Mouse (Mus musculus): Measurements from ENCODE around the gene Fbxo39.
"Not testable (repeated sequence)": the region's sequence is repeated elsewhere in the genome, so short reads cannot be mapped to it uniquely, and the experiment has no call there.

Fbxo39 gene

DNA sequence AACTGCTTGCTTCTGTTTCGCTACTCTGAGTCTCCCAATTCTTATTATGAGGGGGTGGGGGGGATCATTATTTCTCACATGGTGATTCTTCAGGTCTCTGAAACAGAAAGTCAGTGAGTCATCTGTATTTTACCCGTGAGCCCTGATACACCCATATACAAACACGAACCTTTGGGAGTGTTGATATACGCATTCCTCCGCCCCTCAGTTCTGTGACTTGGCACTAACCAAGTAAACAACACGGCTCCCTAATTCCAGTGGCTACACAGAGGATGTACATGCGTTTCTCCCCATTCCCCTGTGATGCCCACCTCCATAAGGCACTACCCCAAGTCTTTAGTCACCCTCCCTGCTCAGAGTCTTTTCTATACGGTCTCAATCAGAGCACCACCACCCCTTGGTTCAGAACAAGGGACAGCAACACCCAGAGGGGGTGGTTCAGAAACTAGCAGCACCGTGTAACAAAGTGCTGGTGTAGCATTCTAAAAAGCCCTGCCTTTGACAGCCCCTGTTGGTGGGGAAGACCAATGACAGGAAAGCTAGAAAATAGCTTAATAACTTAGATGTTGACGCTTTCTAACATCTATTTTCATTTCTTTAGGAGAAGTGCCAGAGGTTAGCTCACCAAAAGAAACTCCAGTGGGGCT lies 2.8 kb upstream of the Fbxo39 start:
- DNase-seq (ENCODE audit: low read depth in 1 of 2, low spot score in 2 of 2) = no peak

DNA sequence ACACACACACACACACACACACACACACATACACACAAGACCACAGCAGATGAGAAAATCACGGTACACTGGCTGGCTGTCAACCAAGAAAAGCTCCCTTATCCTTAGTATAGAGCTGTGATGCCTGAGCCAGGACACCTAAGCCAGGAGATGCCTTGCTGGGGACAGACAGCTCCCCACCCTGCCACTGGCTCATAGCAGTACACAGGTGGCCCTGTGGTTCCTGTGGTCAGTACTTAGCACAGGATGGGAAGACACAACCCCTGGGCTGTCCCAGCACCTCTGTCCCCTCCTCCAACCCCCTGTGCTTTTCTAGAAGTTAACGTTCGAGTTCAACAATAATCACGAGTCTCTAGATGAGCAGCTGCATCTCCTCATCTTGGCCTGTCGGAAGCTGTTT lies 3.8 kb downstream of the Fbxo39 start:
- no peak for DNase-seq (ENCODE audit: low read depth in 1 of 2, low spot score in 2 of 2)

DNA sequence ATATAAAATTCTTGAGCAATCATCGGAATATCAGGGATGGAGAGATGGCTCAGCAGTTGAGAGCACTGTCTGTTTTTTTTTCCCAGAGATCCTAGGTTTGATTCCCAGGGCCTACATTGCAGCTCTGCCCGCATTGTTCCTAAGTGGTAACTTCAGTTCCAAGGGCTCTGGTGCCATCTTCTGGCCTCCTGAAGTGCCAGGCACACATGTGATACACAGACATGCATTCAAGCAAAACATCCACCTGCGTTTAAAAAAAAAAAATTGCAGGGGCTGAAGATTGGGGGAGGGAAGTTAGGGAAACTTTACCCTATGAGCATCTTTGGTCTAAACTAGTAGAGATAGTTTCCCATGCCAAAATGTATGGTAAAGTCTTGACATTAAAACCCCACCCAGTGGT lies 10.2 kb downstream of the Fbxo39 start:
- DNase-seq (ENCODE audit: low read depth in 1 of 2, low spot score in 2 of 2) = no peak

DNA sequence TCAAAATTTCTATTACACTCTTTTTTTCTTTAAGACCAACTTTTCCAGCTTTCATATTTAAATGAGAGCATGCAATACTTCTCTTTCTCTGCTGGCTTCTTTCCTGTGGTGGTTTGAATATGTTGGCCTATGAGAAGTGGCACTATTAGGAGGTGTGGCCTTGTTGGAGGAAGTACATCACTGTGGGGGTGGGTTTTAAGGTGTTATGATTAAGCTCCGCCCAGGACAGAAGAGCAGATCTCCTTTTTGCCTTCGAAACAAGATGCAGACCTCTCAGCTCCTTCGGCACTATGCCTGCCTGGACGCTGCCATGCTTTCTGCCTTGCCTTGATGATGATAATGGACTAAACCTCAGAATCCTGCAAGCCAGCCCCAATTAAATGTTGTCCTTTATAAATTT lies 11.5 kb downstream of the Fbxo39 start:
- DNase-seq (ENCODE audit: low read depth in 1 of 2, low spot score in 2 of 2) = no peak

DNA sequence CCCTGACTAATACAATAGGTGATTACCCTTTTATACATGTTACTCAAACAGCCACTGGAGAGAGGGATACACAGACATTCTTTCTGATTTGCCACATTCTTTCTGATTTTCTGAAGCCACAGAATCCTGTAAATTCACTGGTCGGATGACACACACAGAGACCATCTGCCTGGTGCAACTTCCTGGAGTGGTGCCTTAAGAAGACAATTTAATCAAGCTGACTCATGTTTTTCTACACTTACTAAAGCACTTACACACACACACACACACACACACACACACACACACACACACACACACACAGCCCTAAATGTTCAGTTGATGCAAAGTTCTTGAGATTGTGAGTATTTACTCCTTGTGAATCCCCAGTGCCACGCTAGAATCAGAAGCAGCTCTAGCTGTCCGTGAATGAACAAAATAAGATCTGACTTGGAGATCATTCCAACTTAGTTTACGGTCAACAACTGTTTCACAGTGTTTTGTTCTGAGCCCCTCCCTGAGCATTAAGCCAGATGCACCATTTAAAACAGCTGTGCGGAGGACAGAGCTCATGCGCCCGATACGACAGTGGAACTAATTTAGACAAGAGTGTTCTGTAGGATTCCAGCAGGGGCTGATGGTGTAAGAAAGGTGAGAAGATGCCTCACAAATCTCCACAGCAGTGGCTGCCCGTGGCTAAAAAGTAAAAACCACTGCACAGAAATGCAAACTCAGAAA lies 18.9 kb downstream of the Fbxo39 start:
- DNase-seq (ENCODE audit: low read depth in 1 of 2, low spot score in 2 of 2) = no peak

DNA sequence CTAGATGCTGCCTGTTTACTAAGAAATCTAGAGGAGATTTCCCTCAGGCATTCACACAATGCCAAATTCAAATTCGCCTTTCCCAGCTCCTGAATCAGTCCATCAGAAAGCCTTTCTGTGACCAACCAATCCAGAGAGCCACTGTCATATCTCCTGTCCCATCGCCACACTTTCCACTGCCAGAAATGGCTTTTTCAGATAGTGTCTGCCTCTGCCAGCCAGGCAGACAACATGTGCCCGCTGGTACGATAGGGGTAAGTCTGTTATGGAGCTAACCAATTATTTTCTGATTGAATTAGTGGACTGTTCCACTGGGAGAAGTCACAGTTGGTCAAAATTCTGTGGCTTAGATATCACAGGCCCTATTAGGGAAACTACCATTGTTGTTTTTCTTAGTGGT lies 20.4 kb downstream of the Fbxo39 start:
- DNase-seq (ENCODE audit: low read depth in 1 of 2, low spot score in 2 of 2) = no peak

DNA sequence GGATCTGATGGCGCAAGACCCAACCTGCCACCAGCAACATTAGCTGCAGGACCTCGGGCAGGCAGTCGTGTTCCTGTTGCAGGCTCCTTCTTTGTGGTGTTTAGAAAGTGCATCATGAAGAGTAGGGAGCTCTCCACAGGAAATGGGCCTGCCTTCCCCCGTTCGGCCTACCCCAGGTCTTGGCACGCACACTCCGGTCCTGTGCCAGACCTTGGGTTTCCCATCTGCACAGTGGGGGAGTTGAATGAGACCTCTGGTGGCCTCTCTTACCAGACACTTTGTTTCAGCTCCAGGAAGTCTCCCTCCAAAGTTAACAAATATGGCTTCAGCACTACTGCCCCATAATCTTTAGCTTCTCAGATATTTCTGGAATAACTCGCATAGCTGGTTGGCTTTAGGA lies 22.5 kb downstream of the Fbxo39 start:
- DNase-seq (ENCODE audit: low read depth in 1 of 2, low spot score in 2 of 2) = no peak

DNA sequence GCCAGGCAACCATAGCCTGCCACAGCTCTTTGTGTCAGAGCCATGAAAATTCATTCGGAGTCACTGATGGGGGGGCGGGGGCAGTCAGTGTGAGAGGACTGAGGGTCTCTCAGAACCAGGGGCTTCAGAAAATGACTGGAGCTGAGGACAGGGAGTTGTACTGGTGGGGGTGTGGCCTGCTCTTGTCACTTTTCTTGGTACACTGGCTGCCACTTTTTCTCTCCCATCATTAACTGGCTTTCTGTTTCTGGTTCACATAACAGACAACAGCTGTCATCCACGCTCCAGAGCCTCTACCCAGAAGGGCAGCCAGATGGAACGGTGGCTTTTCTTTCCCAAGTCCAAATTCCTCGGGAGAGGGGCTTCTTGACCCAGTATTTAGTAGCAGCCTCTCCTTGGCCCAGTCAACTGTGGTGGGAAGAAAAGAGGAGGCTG lies 24.2 kb downstream of the Fbxo39 start:
- DNase-seq (ENCODE audit: low read depth in 1 of 2, low spot score in 2 of 2) = no peak

DNA sequence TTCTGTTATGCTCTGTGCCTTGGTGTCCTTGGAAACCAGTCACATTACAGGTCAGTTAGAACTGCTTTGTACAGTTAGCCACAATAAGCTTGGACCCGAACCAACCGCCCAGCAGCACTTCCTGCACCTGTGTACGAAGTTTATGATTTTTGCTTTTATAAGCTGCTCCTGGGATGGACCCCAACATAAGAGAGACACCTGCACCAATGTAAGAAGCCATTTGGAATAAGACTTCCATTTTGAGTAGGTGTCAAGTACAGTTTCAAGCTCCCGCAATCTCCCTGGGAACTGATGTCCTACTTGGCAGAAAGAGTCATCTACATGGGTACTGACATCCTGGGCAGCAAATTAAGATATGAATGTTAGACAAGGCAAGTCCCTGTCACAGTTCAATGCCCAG lies 25.5 kb downstream of the Fbxo39 start:
- no peak for DNase-seq (ENCODE audit: low read depth in 1 of 2, low spot score in 2 of 2)

DNA sequence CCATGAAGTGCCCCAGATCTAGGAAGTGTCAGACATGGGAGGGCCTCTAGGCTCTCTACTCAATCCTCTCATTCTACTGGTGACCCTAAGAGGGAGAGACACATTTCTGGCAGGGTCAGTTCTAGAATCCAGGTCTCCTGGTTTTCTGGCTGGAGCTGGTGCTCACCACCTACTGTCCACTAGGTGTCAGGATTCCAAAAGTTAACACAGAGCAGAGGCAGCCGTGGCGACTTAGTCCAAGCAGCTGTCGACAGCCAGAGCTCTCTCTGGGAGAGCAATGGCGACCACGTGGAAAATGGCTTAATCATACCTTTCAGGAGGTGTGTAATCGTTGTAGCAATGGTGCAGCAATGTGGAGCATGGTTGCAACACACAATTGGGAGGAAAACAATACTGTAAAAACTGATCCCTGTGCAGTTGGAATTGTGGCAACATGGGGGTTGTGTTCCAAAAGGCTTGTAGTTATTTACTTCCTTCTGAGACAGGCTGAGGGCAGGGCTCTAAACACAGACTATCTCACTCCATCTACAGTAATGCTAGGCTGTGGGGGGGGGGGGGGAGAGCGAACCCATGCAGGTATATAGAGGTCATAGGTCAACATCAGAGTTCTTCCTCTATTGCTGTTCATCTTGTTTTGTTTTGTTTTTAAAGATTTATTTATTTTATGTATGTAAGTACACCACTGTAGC lies 28.4 kb downstream of the Fbxo39 start:
- peak in 1 of 2 experiments; percentile 8 for DNase-seq (ENCODE audit: low read depth in 1 of 2, low spot score in 2 of 2)

DNA sequence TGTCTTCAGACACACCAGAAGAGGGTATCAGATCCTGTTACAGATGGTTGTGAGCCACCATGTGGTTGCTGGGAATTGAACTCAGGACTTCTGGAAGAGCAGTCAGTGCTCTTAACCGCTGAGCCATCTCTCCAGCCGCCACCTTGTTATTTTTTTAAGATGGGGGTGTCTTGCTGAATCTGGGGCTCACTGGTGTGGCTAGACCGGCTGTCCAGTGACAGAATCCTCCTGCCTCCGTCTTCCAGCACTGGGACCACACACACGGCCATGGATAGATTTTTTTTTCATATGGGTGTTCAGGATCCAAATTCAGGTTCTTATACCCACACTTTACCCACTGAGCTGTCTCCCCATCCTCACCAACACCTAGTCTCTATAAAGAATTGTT lies 29.0 kb downstream of the Fbxo39 start:
- not testable (repeated sequence) for DNase-seq (ENCODE audit: low read depth in 1 of 2, low spot score in 2 of 2)

DNA sequence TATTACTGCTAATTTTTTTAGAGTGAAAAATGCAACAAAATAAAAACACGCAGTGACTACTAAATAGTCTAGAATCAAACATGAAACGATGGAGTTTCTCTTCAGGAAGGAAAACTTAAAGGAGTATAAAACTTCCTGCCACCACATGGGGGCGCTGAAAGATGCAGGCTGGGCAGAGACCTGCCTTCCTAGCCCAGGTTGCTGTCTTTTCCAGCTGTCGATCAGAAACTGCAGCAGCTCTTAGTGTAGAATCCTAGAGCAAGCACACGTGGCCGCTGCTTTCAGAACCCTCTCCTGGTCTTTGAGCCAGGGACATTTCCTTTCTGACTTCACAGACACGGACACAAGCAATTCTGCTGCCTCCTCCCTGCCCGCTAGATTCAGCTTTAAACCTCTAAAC lies 29.7 kb downstream of the Fbxo39 start:
- DNase-seq (ENCODE audit: low read depth in 1 of 2, low spot score in 2 of 2) = no peak

DNA sequence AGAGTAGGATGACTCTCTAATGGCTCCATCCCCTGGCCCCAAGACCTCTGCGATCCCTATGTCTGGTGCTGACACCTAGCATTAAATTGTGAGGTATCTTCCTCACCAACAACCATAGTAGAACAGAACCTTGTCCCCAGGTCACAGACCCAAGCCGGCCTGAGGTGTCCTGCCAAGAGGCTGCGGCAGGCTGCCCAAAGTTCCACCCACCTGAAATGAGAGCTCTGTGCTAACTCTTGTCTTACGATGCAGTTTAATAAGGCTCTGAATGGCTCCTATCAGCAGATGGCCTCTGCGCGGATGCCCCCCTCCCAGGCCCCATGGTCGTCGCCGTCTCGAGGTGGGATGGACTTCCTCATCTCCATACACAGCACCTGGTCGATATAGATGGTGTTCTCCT lies 30.2 kb downstream of the Fbxo39 start:
- no peak for DNase-seq (ENCODE audit: low read depth in 1 of 2, low spot score in 2 of 2)

DNA sequence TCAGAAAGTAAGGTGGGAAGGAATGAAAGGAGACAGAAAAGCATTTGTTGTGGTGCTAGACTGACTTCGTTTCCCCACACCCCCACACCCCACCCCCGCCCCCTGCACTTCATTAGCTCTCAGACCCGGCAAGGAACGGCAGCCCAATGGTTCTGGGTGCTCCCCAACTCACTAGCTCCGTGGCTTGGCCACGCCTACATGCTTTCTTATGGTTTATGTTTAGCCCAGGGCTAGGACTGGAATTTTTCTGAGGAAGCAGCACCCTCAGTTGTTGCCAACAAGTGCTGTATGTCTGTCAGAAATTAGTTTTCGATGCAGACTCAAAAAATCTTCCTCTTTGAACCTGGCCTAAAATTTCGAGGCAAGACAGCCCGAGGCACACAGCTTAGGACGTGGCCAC lies 34.3 kb downstream of the Fbxo39 start:
- no peak for DNase-seq (ENCODE audit: low read depth in 1 of 2, low spot score in 2 of 2)

DNA sequence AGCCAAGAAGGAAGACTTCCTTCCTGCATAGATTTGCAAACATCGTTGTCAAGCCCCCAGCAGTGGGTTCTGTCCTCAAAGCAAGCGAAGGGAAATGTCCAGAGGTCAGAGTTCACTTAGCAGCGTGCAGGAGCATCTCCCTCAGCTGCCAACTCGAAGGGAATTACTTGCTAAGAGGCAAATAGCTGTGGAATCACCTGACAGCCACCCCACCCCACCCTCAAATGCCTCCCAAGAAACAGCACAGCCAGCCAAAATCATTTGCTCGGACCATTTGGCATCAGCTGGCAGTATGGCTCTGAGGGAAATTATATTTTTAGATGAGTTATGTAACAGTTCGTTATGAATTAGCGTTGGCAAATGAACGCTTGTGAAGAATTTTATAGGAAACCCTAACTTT lies 34.8 kb downstream of the Fbxo39 start:
- no peak for DNase-seq (ENCODE audit: low read depth in 1 of 2, low spot score in 2 of 2)

DNA sequence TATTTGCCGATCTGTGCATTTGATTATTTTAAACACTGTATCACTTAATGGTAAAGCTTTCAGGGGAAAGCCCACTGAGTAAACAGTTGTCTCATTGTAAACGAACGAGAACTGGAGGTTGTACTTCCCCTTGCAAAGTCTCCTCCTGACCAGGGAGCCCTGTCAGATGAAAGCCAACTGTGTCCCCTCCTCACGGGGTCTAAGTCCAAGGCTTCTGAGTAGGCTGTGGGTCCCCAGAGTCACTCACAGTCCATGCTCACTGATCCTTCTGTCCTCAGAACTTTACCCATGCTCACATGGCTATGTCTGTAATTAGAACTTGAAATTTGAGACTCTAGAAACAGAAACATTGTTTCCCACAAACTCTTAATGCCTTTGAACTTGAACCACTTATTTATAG lies 35.4 kb downstream of the Fbxo39 start:
- DNase-seq (ENCODE audit: low read depth in 1 of 2, low spot score in 2 of 2) = no peak

DNA sequence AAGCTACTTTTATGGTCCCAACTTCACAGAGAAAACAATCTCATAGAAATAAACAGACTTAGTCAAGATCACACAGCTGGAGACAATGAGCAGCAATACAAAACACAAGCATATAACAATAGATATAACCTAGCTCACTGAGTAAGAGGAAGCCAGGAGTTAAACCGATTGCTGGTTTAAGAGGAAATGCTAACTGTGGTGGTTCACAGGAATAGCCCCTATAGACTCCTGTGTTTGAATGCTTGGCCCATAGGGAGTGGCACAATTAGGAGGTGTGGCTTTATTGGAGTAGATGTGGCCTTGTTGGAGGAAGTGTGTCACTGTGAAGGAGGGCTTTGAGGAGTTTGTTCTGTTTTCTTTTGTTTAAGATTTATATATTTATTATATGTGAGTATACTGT lies 38.0 kb downstream of the Fbxo39 start:
- DNase-seq (ENCODE audit: low read depth in 1 of 2, low spot score in 2 of 2) = no peak

DNA sequence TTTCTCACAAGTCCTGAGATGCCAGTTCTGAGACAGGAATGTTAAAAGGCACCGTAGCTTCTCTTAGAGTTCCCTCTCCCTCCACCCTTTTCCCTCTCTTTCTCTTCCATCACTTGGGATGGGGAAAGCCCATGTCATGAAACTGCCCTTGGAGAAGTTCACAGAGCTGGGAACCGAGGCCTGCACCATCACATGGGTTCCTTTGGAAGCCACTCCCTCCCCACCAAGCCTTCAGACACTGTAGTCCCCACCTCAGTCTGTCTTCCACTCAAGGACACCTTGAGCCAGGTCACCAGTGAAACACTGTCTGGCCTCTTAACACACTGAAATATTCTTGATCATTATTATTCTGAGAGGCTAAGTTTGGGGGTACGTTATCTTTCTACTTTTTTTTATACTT lies 38.9 kb downstream of the Fbxo39 start:
- no peak for DNase-seq (ENCODE audit: low read depth in 1 of 2, low spot score in 2 of 2)

DNA sequence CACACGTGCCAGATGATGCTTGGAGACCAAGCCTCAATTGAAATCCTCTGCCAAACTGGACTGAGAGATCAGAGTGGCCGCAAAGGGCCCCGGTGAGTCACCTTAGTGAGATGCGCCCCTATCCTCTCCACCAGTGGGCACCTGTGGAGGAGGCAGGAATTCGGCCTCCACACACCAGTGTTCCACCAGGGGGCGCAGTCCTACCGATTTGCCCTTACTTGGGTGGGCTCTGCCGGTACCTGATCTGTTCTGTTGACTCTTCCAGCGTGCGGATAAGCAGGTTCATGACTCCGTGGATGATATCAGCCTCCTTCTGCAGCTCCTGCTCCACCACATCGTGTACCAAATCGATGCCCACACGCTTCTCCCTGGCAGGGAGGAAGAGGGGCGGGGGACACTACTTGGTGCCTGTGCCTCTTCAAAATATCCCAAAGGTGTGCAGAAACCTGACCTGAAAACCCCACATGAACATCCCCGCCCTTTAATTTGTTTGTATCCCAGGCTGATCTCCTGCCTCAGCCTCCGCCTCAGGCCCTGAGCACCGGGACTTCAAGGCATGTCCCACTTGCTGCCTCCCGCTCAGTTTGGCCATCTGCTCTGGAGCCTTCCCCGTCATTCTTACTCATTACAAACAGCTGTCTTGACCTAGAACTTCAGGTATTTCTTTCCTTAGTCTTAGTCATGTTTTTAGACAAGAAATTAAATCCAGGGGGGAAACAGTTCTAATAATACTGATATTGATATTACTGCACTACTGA lies 40.9 kb downstream of the Fbxo39 start:
- DNase-seq (ENCODE audit: low read depth in 1 of 2, low spot score in 2 of 2) = peak in 1 of 2 experiments; percentile 17

DNA sequence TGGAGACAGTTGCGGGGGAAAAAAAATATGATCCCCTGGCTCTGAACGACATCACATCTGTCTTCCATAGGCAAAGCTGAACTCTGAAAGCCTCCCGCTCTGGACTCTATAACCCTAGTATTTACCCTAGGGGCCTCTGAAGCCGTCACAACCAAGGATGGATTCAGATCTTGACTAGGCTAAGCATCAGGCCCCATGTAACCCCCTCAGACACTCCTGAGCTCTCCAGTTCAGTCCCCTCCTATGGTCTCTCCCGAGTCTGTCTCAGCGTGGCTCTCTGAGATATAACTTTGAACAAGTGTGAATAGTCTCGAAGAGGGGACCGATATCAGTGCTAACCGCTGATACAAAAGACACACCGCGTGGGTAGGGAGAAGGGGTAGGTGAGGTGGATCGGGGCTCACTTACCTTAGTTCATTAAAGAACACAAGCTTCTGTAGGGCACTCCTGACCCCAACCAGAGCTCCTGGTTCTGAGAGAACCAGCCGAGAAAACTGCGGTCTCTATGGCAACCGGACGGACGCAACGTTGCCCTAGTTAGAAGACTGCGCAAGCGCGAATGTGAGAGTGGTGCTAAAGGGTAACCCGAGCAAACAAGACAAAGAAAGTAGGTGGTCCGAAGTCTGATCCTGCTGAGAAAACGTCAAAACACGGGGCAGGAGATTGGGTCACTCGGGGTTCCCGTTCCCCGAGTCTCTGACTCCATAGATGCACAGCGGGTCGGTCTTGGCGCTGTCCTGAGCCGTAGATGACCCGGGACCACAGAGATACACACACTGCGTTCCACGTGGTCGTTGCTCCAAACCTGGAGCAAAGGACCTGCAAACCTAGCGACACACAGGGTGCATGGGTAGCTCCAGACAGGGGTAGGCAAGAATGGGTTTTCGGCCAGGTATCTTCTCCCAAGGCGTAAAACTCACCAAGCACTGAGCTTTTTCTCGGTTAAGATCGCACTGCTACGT lies 47.4 kb downstream of the Fbxo39 start:
- DNase-seq (ENCODE audit: low read depth in 1 of 2, low spot score in 2 of 2) = no peak

DNA sequence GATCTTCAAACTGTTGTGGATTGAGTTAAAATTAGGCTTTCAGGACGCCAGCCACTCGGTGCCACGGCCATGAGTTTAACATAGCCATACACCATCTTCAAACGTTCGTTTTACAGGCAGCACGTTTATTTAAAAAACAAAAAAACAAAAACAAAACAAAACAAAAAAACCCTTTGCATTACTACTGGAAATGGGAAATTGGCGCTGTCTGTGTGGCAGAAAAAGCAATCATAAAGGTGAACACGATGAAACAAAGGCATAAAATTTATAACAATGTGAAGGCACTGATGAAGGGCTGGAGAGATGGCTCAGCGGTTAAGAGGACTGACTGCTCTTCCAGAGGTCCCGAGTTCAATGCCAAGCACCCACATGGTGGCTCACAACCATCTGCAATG lies 48.1 kb downstream of the Fbxo39 start, which contains the start of gene Tekt1:
Gene Tekt1 (minus strand): TSS at position 96 of the 395 bp plus-strand sequence.
- DNase-seq (ENCODE audit: low read depth in 1 of 2, low spot score in 2 of 2) = no peak

Measured in monocyte, adult 2 months (primary cell).